Mouse (Mus musculus): ENCODE measurements around the gene C1ra. TPM values are rescaled to one million over a fixed set of nuclear protein-coding genes. Genes with fewer than 3 reads are reported as not detected.
"Not testable (repeated sequence)": the region's sequence is repeated elsewhere in the genome, so short reads cannot be mapped to it uniquely, and the experiment has no call there.

The C1ra gene
- polyA plus RNA-seq, 1 experiment from 2014 or later: 0.12 TPM

GRCm38 (mm10) chr6:124493886-124494285 is 18.3 kb upstream of the C1ra start:
- H3K4me2 ChIP-seq (ENCODE audit: low read length): no peak overlapping the region
- H3K4me1 ChIP-seq (ENCODE audit: control insufficient read depth, insufficient read depth, low read length): no peaks in the 10 kb centered on the region
- no peak overlapping the region for H3K4me3 ChIP-seq (replicated peaks; ENCODE audit: low read depth, low read length)
- H3K27me3 ChIP-seq (ENCODE audit: control insufficient read depth, insufficient read depth, low read length): no peaks in the 10 kb centered on the region
- no peak overlapping the region for H3K27ac ChIP-seq (replicated peaks; ENCODE audit: low read depth, low read length)
- WGBS: 90% methylated on average over 5 of the region's 5 CpGs
- no peak overlapping the region for H3K9ac ChIP-seq (replicated peaks; ENCODE audit: low read length)
- no peaks in the 10 kb centered on the region for H3K36me3 ChIP-seq (ENCODE audit: control insufficient read depth, insufficient read depth, low read length)
- H3K9me3 ChIP-seq (ENCODE audit: control insufficient read depth, low read length): no peaks in the 10 kb centered on the region
- ATAC-seq (ENCODE audit: low FRiP score, low TSS enrichment) (no peak), DNase-seq (no peak)

- Histone ChIP-seq H3K4me1 (ENCODE audit: control insufficient read depth, insufficient read depth, low read length) (no peaks in the 10 kb centered on the region), H3K27ac (replicated peaks; ENCODE audit: low read depth, low read length) (no peak overlapping the region), H3K9me3 (ENCODE audit: control insufficient read depth, low read length) (no peaks in the 10 kb centered on the region), H3K9ac (replicated peaks; ENCODE audit: low read length) (no peak overlapping the region), H3K4me2 (ENCODE audit: low read length) (no peak overlapping the region), H3K27me3 (ENCODE audit: control insufficient read depth, insufficient read depth, low read length) (no peaks in the 10 kb centered on the region), H3K36me3 (ENCODE audit: control insufficient read depth, insufficient read depth, low read length) (no peaks in the 10 kb centered on the region), H3K4me3 (replicated peaks; ENCODE audit: low read depth, low read length) (no peak overlapping the region)
- WGBS: 92% methylated on average over 5 of the region's 5 CpGs
- DNase-seq: no peak
- ATAC-seq (ENCODE audit: low FRiP score, low TSS enrichment): no peak
These were observed 16.2 kb upstream of the C1ra start for GRCm38 (mm10) chr6:124496054-124496453.

GRCm38 (mm10) chr6:124499914-124500566 is 12.2 kb upstream of the C1ra start:
- no peak overlapping the region for H3K27ac ChIP-seq (replicated peaks; ENCODE audit: low read depth, low read length)
- H3K9me3 ChIP-seq (ENCODE audit: control insufficient read depth, low read length): no peaks in the 10 kb centered on the region
- no peak for ATAC-seq (ENCODE audit: low FRiP score, low TSS enrichment)
- no peaks in the 10 kb centered on the region for H3K36me3 ChIP-seq (ENCODE audit: control insufficient read depth, insufficient read depth, low read length)
- no peak for DNase-seq
- 52% methylated on average over 10 of the region's 10 CpGs for WGBS
- no peaks in the 10 kb centered on the region for H3K4me1 ChIP-seq (ENCODE audit: control insufficient read depth, insufficient read depth, low read length)
- H3K4me2 ChIP-seq (ENCODE audit: low read length): no peak overlapping the region
- H3K4me3 ChIP-seq (replicated peaks; ENCODE audit: low read depth, low read length): no peak overlapping the region
- no peaks in the 10 kb centered on the region for H3K27me3 ChIP-seq (ENCODE audit: control insufficient read depth, insufficient read depth, low read length)
- H3K9ac ChIP-seq (replicated peaks; ENCODE audit: low read length): no peak overlapping the region

- H3K4me1 ChIP-seq (ENCODE audit: control insufficient read depth, insufficient read depth, low read length): no peaks in the 10 kb centered on the region
- WGBS: 82% methylated on average over 4 of the region's 4 CpGs
- H3K9me3 ChIP-seq (ENCODE audit: control insufficient read depth, low read length): no peaks in the 10 kb centered on the region
- DNase-seq (no peak), ATAC-seq (ENCODE audit: low FRiP score, low TSS enrichment) (no peak)
- no peak overlapping the region for H3K9ac ChIP-seq (replicated peaks; ENCODE audit: low read length)
- no peaks in the 10 kb centered on the region for H3K36me3 ChIP-seq (ENCODE audit: control insufficient read depth, insufficient read depth, low read length)
- no peaks in the 10 kb centered on the region for H3K27me3 ChIP-seq (ENCODE audit: control insufficient read depth, insufficient read depth, low read length)
- no peak overlapping the region for H3K27ac ChIP-seq (replicated peaks; ENCODE audit: low read depth, low read length)
- no peak overlapping the region for H3K4me2 ChIP-seq (ENCODE audit: low read length)
- H3K4me3 ChIP-seq (replicated peaks; ENCODE audit: low read depth, low read length): no peak overlapping the region
These were observed 10.7 kb upstream of the C1ra start for GRCm38 (mm10) chr6:124501473-124501872.

GRCm38 (mm10) chr6:124502021-124502420 is 10.2 kb upstream of the C1ra start:
- 89% methylated on average over 5 of the region's 5 CpGs for WGBS

GRCm38 (mm10) chr6:124505028-124505427 is 7.2 kb upstream of the C1ra start:
- DNase-seq: no peak
- Histone ChIP-seq H3K27ac (replicated peaks; ENCODE audit: low read depth, low read length) (no peak overlapping the region), H3K4me1 (ENCODE audit: control insufficient read depth, insufficient read depth, low read length) (no peaks in the 10 kb centered on the region), H3K9me3 (ENCODE audit: control insufficient read depth, low read length) (no peaks in the 10 kb centered on the region), H3K9ac (replicated peaks; ENCODE audit: low read length) (no peak overlapping the region), H3K27me3 (ENCODE audit: control insufficient read depth, insufficient read depth, low read length) (no peaks in the 10 kb centered on the region), H3K4me2 (ENCODE audit: low read length) (no peak overlapping the region), H3K36me3 (ENCODE audit: control insufficient read depth, insufficient read depth, low read length) (no peaks in the 10 kb centered on the region), H3K4me3 (replicated peaks; ENCODE audit: low read depth, low read length) (no peak overlapping the region)
- no peak for ATAC-seq (ENCODE audit: low FRiP score, low TSS enrichment)
- 86% methylated on average over 4 of the region's 4 CpGs for WGBS

More at GRCm38 (mm10) chr6:124502021-124502420, 10.2 kb upstream of the C1ra start:
- Histone ChIP-seq H3K9me3 (ENCODE audit: control insufficient read depth, low read length) (no peaks in the 10 kb centered on the region), H3K4me3 (replicated peaks; ENCODE audit: low read depth, low read length) (no peak overlapping the region), H3K27me3 (ENCODE audit: control insufficient read depth, insufficient read depth, low read length) (no peaks in the 10 kb centered on the region), H3K9ac (replicated peaks; ENCODE audit: low read length) (no peak overlapping the region), H3K4me1 (ENCODE audit: control insufficient read depth, insufficient read depth, low read length) (no peaks in the 10 kb centered on the region), H3K27ac (replicated peaks; ENCODE audit: low read depth, low read length) (no peak overlapping the region), H3K4me2 (ENCODE audit: low read length) (no peak overlapping the region), H3K36me3 (ENCODE audit: control insufficient read depth, insufficient read depth, low read length) (no peaks in the 10 kb centered on the region)
- no peak for ATAC-seq (ENCODE audit: low FRiP score, low TSS enrichment)
- no peak for DNase-seq

- no peaks in the 10 kb centered on the region for H3K9me3 ChIP-seq (ENCODE audit: control insufficient read depth, low read length)
- no peak overlapping the region for H3K4me3 ChIP-seq (replicated peaks; ENCODE audit: low read depth, low read length)
- H3K36me3 ChIP-seq (ENCODE audit: control insufficient read depth, insufficient read depth, low read length): no peaks in the 10 kb centered on the region
- H3K4me2 ChIP-seq (ENCODE audit: low read length): no peak overlapping the region
- H3K9ac ChIP-seq (replicated peaks; ENCODE audit: low read length): no peak overlapping the region
- no peaks in the 10 kb centered on the region for H3K4me1 ChIP-seq (ENCODE audit: control insufficient read depth, insufficient read depth, low read length)
- WGBS: 84% methylated on average over 6 of the region's 6 CpGs
- DNase-seq (no peak), ATAC-seq (ENCODE audit: low FRiP score, low TSS enrichment) (no peak)
- no peak overlapping the region for H3K27ac ChIP-seq (replicated peaks; ENCODE audit: low read depth, low read length)
- no peaks in the 10 kb centered on the region for H3K27me3 ChIP-seq (ENCODE audit: control insufficient read depth, insufficient read depth, low read length)
These were observed 5.2 kb upstream of the C1ra start for GRCm38 (mm10) chr6:124506991-124507390.

GRCm38 (mm10) chr6:124508292-124508691 is 3.9 kb upstream of the C1ra start:
- no peaks in the 10 kb centered on the region for H3K4me1 ChIP-seq (ENCODE audit: control insufficient read depth, insufficient read depth, low read length)
- DNase-seq: no peak
- H3K4me2 ChIP-seq (ENCODE audit: low read length): no peak overlapping the region
- H3K4me3 ChIP-seq (replicated peaks; ENCODE audit: low read depth, low read length): no peak overlapping the region
- H3K36me3 ChIP-seq (ENCODE audit: control insufficient read depth, insufficient read depth, low read length): no peaks in the 10 kb centered on the region
- H3K27me3 ChIP-seq (ENCODE audit: control insufficient read depth, insufficient read depth, low read length): no peaks in the 10 kb centered on the region
- ATAC-seq (ENCODE audit: low FRiP score, low TSS enrichment): no peak
- H3K9me3 ChIP-seq (ENCODE audit: control insufficient read depth, low read length): no peaks in the 10 kb centered on the region
- 86% methylated on average over 10 of the region's 10 CpGs for WGBS
- no peak overlapping the region for H3K27ac ChIP-seq (replicated peaks; ENCODE audit: low read depth, low read length)
- no peak overlapping the region for H3K9ac ChIP-seq (replicated peaks; ENCODE audit: low read length)

GRCm38 (mm10) chr6:124509192-124509591 is 3.0 kb upstream of the C1ra start:
- H3K4me1 ChIP-seq (ENCODE audit: control insufficient read depth, insufficient read depth, low read length); H3K4me3 ChIP-seq (replicated peaks; ENCODE audit: low read depth, low read length); H3K4me2 ChIP-seq (ENCODE audit: low read length); H3K36me3 ChIP-seq (ENCODE audit: control insufficient read depth, insufficient read depth, low read length); H3K9me3 ChIP-seq (ENCODE audit: control insufficient read depth, low read length); H3K27ac ChIP-seq (replicated peaks; ENCODE audit: low read depth, low read length); H3K9ac ChIP-seq (replicated peaks; ENCODE audit: low read length); ATAC-seq (ENCODE audit: low FRiP score, low TSS enrichment); DNase-seq; H3K27me3 ChIP-seq (ENCODE audit: control insufficient read depth, insufficient read depth, low read length): not testable (repeated sequence)
- WGBS: 91% methylated on average over 5 of the region's 5 CpGs

All from midbrain, embryonic 14.5 days (tissue).